Mouse (Mus musculus): ENCODE measurements at regions not wholly inside any gene's neighbourhood (a gene's known extent, or its start where the extent isn't known, plus 50 kb on each side); places are given as distances from the start of the nearest gene placed in this dataset.

GRCm38 (mm10) chr2:144173358-144174106 lies 96.9 kb upstream of the Mgme1 start:
- no peaks in the 10 kb centered on the region for H3K9me3 ChIP-seq (ENCODE audit: control insufficient read depth, insufficient read depth, low read depth, low read length)
- H3K9ac ChIP-seq (ENCODE audit: insufficient read depth, low read depth, low read length, poor library complexity, severe bottlenecking): no peak overlapping the region
- H3K4me3 ChIP-seq (ENCODE audit: insufficient read depth in 1 of 2, low read depth in 1 of 2, low read length in 2 of 2, poor library complexity in 1 of 2, severe bottlenecking in 1 of 2): no peak overlapping the region
- no peaks in the 10 kb centered on the region for H3K36me3 ChIP-seq (ENCODE audit: control insufficient read depth, insufficient read depth, low read length, poor library complexity, severe bottlenecking)
- H3K4me1 ChIP-seq (ENCODE audit: control insufficient read depth in 2 of 2, insufficient read depth in 2 of 2, low read length in 2 of 2, poor library complexity in 1 of 2): no peaks in the 10 kb centered on the region
- no peak for DNase-seq (ENCODE audit: low read depth, low spot score)
- TF ChIP-seq MAFK (IDR thresholded peaks at IDR 0.05; ENCODE audit: insufficient read depth, low read depth, low read length): no peak
- no peak for TF ChIP-seq CHD2 (IDR thresholded peaks at IDR 0.05; ENCODE audit: low read depth, low read length)
- TF ChIP-seq ZC3H11A (IDR thresholded peaks at IDR 0.05; ENCODE audit: borderline replicate concordance, low read depth, low read length): no peak
- TF ChIP-seq HCFC1 (IDR thresholded peaks at IDR 0.05; ENCODE audit: borderline replicate concordance, insufficient read depth, low read length): no peak
- no peak for TF ChIP-seq ZNF384 (IDR thresholded peaks at IDR 0.05; ENCODE audit: low read depth, low read length)
- in situ Hi-C loops (cut with MboI; ENCODE audit: low sequenced_read_pairs in 2 of 2, unreplicated experiment in 2 of 2): no loop called here
- no peak overlapping the region for H3K27ac ChIP-seq (ENCODE audit: insufficient read depth, low read depth, low read length, poor library complexity, severe bottlenecking)

GRCm38 (mm10) chr2:144174366-144175035 lies 96.0 kb upstream of the Mgme1 start:
- no peak overlapping the region for H3K27ac ChIP-seq (ENCODE audit: insufficient read depth, low read depth, low read length, poor library complexity, severe bottlenecking)
- in situ Hi-C loops (cut with MboI; ENCODE audit: low sequenced_read_pairs in 2 of 2, unreplicated experiment in 2 of 2): no loop called here
- H3K9me3 ChIP-seq (ENCODE audit: control insufficient read depth, insufficient read depth, low read depth, low read length): no peaks in the 10 kb centered on the region
- no peak for DNase-seq (ENCODE audit: low read depth, low spot score)
- no peak for TF ChIP-seq HCFC1 (IDR thresholded peaks at IDR 0.05; ENCODE audit: borderline replicate concordance, insufficient read depth, low read length)
- TF ChIP-seq ZC3H11A (IDR thresholded peaks at IDR 0.05; ENCODE audit: borderline replicate concordance, low read depth, low read length): no peak
- no peak for TF ChIP-seq CHD2 (IDR thresholded peaks at IDR 0.05; ENCODE audit: low read depth, low read length)
- no peak for TF ChIP-seq MAFK (IDR thresholded peaks at IDR 0.05; ENCODE audit: insufficient read depth, low read depth, low read length)
- TF ChIP-seq ZNF384 (IDR thresholded peaks at IDR 0.05; ENCODE audit: low read depth, low read length): no peak
- H3K9ac ChIP-seq (ENCODE audit: insufficient read depth, low read depth, low read length, poor library complexity, severe bottlenecking): no peak overlapping the region
- no peaks in the 10 kb centered on the region for H3K4me1 ChIP-seq (ENCODE audit: control insufficient read depth in 2 of 2, insufficient read depth in 2 of 2, low read length in 2 of 2, poor library complexity in 1 of 2)
- no peak overlapping the region for H3K4me3 ChIP-seq (ENCODE audit: insufficient read depth in 1 of 2, low read depth in 1 of 2, low read length in 2 of 2, poor library complexity in 1 of 2, severe bottlenecking in 1 of 2)
- H3K36me3 ChIP-seq (ENCODE audit: control insufficient read depth, insufficient read depth, low read length, poor library complexity, severe bottlenecking): no peaks in the 10 kb centered on the region

- H3K9ac ChIP-seq (ENCODE audit: insufficient read depth, low read depth, low read length, poor library complexity, severe bottlenecking): no peak overlapping the region
- TF ChIP-seq CHD2 (IDR thresholded peaks at IDR 0.05; ENCODE audit: low read depth, low read length): no peak
- TF ChIP-seq HCFC1 (IDR thresholded peaks at IDR 0.05; ENCODE audit: borderline replicate concordance, insufficient read depth, low read length): no peak
- no peak for TF ChIP-seq ZC3H11A (IDR thresholded peaks at IDR 0.05; ENCODE audit: borderline replicate concordance, low read depth, low read length)
- TF ChIP-seq ZNF384 (IDR thresholded peaks at IDR 0.05; ENCODE audit: low read depth, low read length): no peak
- TF ChIP-seq MAFK (IDR thresholded peaks at IDR 0.05; ENCODE audit: insufficient read depth, low read depth, low read length): no peak
- H3K36me3 ChIP-seq (ENCODE audit: control insufficient read depth, insufficient read depth, low read length, poor library complexity, severe bottlenecking): no peaks in the 10 kb centered on the region
- H3K4me1 ChIP-seq (ENCODE audit: control insufficient read depth in 2 of 2, insufficient read depth in 2 of 2, low read length in 2 of 2, poor library complexity in 1 of 2): no peaks in the 10 kb centered on the region
- in situ Hi-C loops (cut with MboI; ENCODE audit: low sequenced_read_pairs in 2 of 2, unreplicated experiment in 2 of 2): no loop called here
- H3K4me3 ChIP-seq (ENCODE audit: insufficient read depth in 1 of 2, low read depth in 1 of 2, low read length in 2 of 2, poor library complexity in 1 of 2, severe bottlenecking in 1 of 2): no peak overlapping the region
- H3K27ac ChIP-seq (ENCODE audit: insufficient read depth, low read depth, low read length, poor library complexity, severe bottlenecking): no peak overlapping the region
- no peaks in the 10 kb centered on the region for H3K9me3 ChIP-seq (ENCODE audit: control insufficient read depth, insufficient read depth, low read depth, low read length)
- DNase-seq (ENCODE audit: low read depth, low spot score): no peak
Measured at GRCm38 (mm10) chr2:144176508-144177170, 93.8 kb upstream of the Mgme1 start.

GRCm38 (mm10) chr2:144177268-144177667 lies 93.2 kb upstream of the Mgme1 start:
- H3K9ac ChIP-seq (ENCODE audit: insufficient read depth, low read depth, low read length, poor library complexity, severe bottlenecking): no peak overlapping the region
- H3K27ac ChIP-seq (ENCODE audit: insufficient read depth, low read depth, low read length, poor library complexity, severe bottlenecking): no peak overlapping the region
- no peak for DNase-seq (ENCODE audit: low read depth, low spot score)
- no peaks in the 10 kb centered on the region for H3K36me3 ChIP-seq (ENCODE audit: control insufficient read depth, insufficient read depth, low read length, poor library complexity, severe bottlenecking)
- no peak for TF ChIP-seq ZC3H11A (IDR thresholded peaks at IDR 0.05; ENCODE audit: borderline replicate concordance, low read depth, low read length)
- no peak for TF ChIP-seq MAFK (IDR thresholded peaks at IDR 0.05; ENCODE audit: insufficient read depth, low read depth, low read length)
- TF ChIP-seq CHD2 (IDR thresholded peaks at IDR 0.05; ENCODE audit: low read depth, low read length): no peak
- no peak for TF ChIP-seq HCFC1 (IDR thresholded peaks at IDR 0.05; ENCODE audit: borderline replicate concordance, insufficient read depth, low read length)
- TF ChIP-seq ZNF384 (IDR thresholded peaks at IDR 0.05; ENCODE audit: low read depth, low read length): no peak
- H3K4me1 ChIP-seq (ENCODE audit: control insufficient read depth in 2 of 2, insufficient read depth in 2 of 2, low read length in 2 of 2, poor library complexity in 1 of 2): no peaks in the 10 kb centered on the region
- in situ Hi-C loops (cut with MboI; ENCODE audit: low sequenced_read_pairs in 2 of 2, unreplicated experiment in 2 of 2): no loop called here
- H3K9me3 ChIP-seq (ENCODE audit: control insufficient read depth, insufficient read depth, low read depth, low read length): no peaks in the 10 kb centered on the region
- H3K4me3 ChIP-seq (ENCODE audit: insufficient read depth in 1 of 2, low read depth in 1 of 2, low read length in 2 of 2, poor library complexity in 1 of 2, severe bottlenecking in 1 of 2): no peak overlapping the region

All from ES-E14 (cell line).